Mouse (Mus musculus) heart, adult 2 months (tissue): ENCODE measurements around the gene Poc1a. TPM values are rescaled to one million over a fixed set of nuclear protein-coding genes. Genes with fewer than 3 reads are reported as not detected.

Experiments used
- DNase-seq, 2 experiments: peaks; one replicate each; pipeline ENCODE4 v3.0.0; 2021
- H3K27ac ChIP-seq: fragments of 200-600 bp; 2 replicates; pipeline ENCODE4 v1.8.1; 2022
- H3K27me3 ChIP-seq: fragments of 200-500 bp; 2 replicates; pipeline ENCODE4 v1.6.1; 2012; ENCODE audit warnings: mild to moderate bottlenecking, low read length, inconsistent platforms, mixed read lengths; ENCODE audit not compliant: control insufficient read depth, insufficient read depth
- H3K36me3 ChIP-seq: fragments of 200-500 bp; 2 replicates; pipeline ENCODE4 v1.6.1; 2012; ENCODE audit warnings: low read length, inconsistent platforms; ENCODE audit not compliant: control insufficient read depth, insufficient read depth
- H3K4me1 ChIP-seq: fragments of 200-500 bp; 2 replicates; pipeline ENCODE4 v1.6.1; 2011; ENCODE audit warnings: low read length; ENCODE audit not compliant: control insufficient read depth, insufficient read depth
- H3K4me3 ChIP-seq: fragments of 200-600 bp; 2 replicates; pipeline ENCODE4 v1.8.1; 2022
- H3K79me2 ChIP-seq: fragments of 200-500 bp; replicated peaks from 2 replicates; pipeline ENCODE4 v1.6.1; 2012; ENCODE audit warnings: mild to moderate bottlenecking, inconsistent platforms, low read length, moderate library complexity, mixed read lengths; ENCODE audit not compliant: control insufficient read depth, insufficient read depth
- H3K9ac ChIP-seq: fragments of 200-500 bp; 2 replicates; pipeline ENCODE4 v1.6.1; 2012; ENCODE audit warnings: low read depth, mild to moderate bottlenecking, control low read depth, inconsistent platforms, low read length, mixed read lengths
- CTCF ChIP-seq: fragments of 200-600 bp; IDR thresholded peaks from 2 replicates; pipeline ENCODE4 v1.8.1; 2022; ENCODE audit warnings: antibody characterized with exemption, mild to moderate bottlenecking, moderate library complexity
- EP300 ChIP-seq: fragments of 200-500 bp; IDR thresholded peaks from 2 replicates; pipeline ENCODE4 v1.6.1; 2011; ENCODE audit warnings: low read depth, low read length, control low read depth; ENCODE audit not compliant: insufficient read depth
- POLR2A ChIP-seq: fragments of 200-500 bp; IDR thresholded peaks from 2 replicates; pipeline ENCODE4 v1.6.1; 2011; ENCODE audit warnings: mild to moderate bottlenecking, low read depth, low read length, control low read depth; ENCODE audit not compliant: insufficient read depth
- WGBS: fragments of 180-500 bp; shearing (Covaris S2); methylation state at CpG from one replicate; pipeline ENCODE4 v1.1.7; 2018; 5-methylcytosine and 5-hydroxymethylcytosine counted together
- intact Hi-C: fragments of 180-260 bp; cut with DNase I; formaldehyde crosslinking; loops from one replicate; pipeline ENCODE4 v1.15.1; 2025
- polyA plus RNA-seq: library from polyadenylated mRNA; depleted of rRNA; stranded (reverse); fragments of >200 nt; gene quantifications from 2 replicates; pipeline ENCODE4 v1.2.3, GENCODE M21; 2012
- total RNA-seq, 2 experiments: library from RNA; stranded (reverse); gene quantifications; 2 replicates each; pipeline ENCODE4 v1.2.3; 2021

Gene Poc1a
- total and polyA plus RNA-seq, 3 experiments: 3.2 to 6.2 (median 4.0) TPM

- no peak overlapping the region for H3K4me3 ChIP-seq
- intact Hi-C loops: no loop called here
- H3K27ac ChIP-seq: no peak overlapping the region
- no peak for DNase-seq
- WGBS: 49% methylated on average over 10 of the region's 10 CpGs
- no peak overlapping the region for H3K9ac ChIP-seq
- H3K4me1 ChIP-seq: no peaks in the 10 kb centered on the region
- no peaks in the 10 kb centered on the region for H3K36me3 ChIP-seq
- no peaks in the 10 kb centered on the region for H3K27me3 ChIP-seq
- TF ChIP-seq EP300: no peak
- TF ChIP-seq CTCF: no peak
- TF ChIP-seq POLR2A: no peak
- no peaks in the 10 kb centered on the region for H3K79me2 ChIP-seq
Observed at GRCm38 (mm10) chr9:106338462-106339172, 57.8 kb downstream of the Poc1a start.

- intact Hi-C loops: no loop called here
- Histone ChIP-seq H3K27me3 (no peaks in the 10 kb centered on the region), H3K4me1 (no peaks in the 10 kb centered on the region), H3K9ac (no peak overlapping the region), H3K4me3 (no peak overlapping the region), H3K27ac (no peak overlapping the region), H3K79me2 (no peaks in the 10 kb centered on the region), H3K36me3 (no peaks in the 10 kb centered on the region)
- 92% methylated on average over 6 of the region's 6 CpGs for WGBS
- TF ChIP-seq EP300 (no peak), POLR2A (no peak), CTCF (no peak)
- DNase-seq: no peak
Observed at GRCm38 (mm10) chr9:106339173-106339558, 58.3 kb downstream of the Poc1a start.

DNA sequence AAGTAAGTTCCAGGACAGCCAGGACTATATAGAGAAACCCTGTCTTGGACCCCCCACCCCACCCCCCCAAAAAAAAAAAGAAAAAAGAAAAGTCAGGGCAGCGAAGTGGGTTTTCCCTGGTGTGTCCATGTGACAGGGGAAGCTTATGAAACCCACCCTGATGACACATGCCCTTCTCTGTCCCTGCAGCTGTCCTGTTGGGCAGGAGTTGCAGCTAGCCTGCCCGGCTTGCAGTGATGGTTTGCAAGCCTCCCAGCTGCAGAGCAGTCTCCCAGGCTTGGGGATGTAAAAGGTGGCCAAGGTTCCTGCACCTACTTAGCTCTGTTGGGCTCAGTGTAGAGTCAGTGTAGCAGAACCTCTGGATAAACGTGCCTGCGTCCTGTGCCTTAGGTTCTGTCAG is 58.9 kb downstream of the Poc1a start:
- no peak overlapping the region for H3K4me3 ChIP-seq
- no peak overlapping the region for H3K9ac ChIP-seq
- 97% methylated on average over 4 of the region's 4 CpGs for WGBS
- intact Hi-C loops: no loop called here
- H3K4me1 ChIP-seq: peaks cover 4% of the 10 kb centered on the region; the same call in 1 of the 2 replicates
- DNase-seq: no peak
- no peak overlapping the region for H3K27ac ChIP-seq
- H3K27me3 ChIP-seq: no peaks in the 10 kb centered on the region
- TF ChIP-seq POLR2A: no peak
- TF ChIP-seq CTCF: no peak
- TF ChIP-seq EP300: no peak
- no peaks in the 10 kb centered on the region for H3K36me3 ChIP-seq
- H3K79me2 ChIP-seq: no peaks in the 10 kb centered on the region

- H3K36me3 ChIP-seq: no peaks in the 10 kb centered on the region
- no peak for DNase-seq
- intact Hi-C loops: no loop called here
- no peaks in the 10 kb centered on the region for H3K27me3 ChIP-seq
- no peak overlapping the region for H3K27ac ChIP-seq
- 68% methylated on average over 13 of the region's 13 CpGs for WGBS
- peaks cover 8% of the 10 kb centered on the region; the same call in 1 of the 2 replicates for H3K4me1 ChIP-seq
- H3K9ac ChIP-seq: no peak overlapping the region
- TF ChIP-seq EP300 (no peak), POLR2A (no peak), CTCF (no peak)
- no peak overlapping the region for H3K4me3 ChIP-seq
- no peaks in the 10 kb centered on the region for H3K79me2 ChIP-seq
Observed at GRCm38 (mm10) chr9:106340501-106341312, 59.8 kb downstream of the Poc1a start.

- Histone ChIP-seq H3K9ac (no peak overlapping the region), H3K27ac (no peak overlapping the region), H3K4me3 (no peak overlapping the region), H3K4me1 (peaks cover 8% of the 10 kb centered on the region; the same call in 1 of the 2 replicates), H3K79me2 (no peaks in the 10 kb centered on the region), H3K36me3 (no peaks in the 10 kb centered on the region), H3K27me3 (no peaks in the 10 kb centered on the region)
- WGBS: 65% methylated on average over 3 of the region's 3 CpGs
- TF ChIP-seq CTCF: no peak
- no peak for TF ChIP-seq POLR2A
- TF ChIP-seq EP300: no peak
- no peak for DNase-seq
- intact Hi-C loops: no loop called here
Observed at GRCm38 (mm10) chr9:106341313-106341686, 60.4 kb downstream of the Poc1a start.

GRCm38 (mm10) chr9:106342573-106342972 is 61.7 kb downstream of the Poc1a start:
- TF ChIP-seq EP300 (no peak), POLR2A (no peak), CTCF (no peak)
- Histone ChIP-seq H3K79me2 (no peaks in the 10 kb centered on the region), H3K4me3 (no peak overlapping the region), H3K9ac (no peak overlapping the region), H3K27me3 (no peaks in the 10 kb centered on the region), H3K27ac (no peak overlapping the region), H3K36me3 (no peaks in the 10 kb centered on the region), H3K4me1 (peaks cover 8% of the 10 kb centered on the region; the same call in 1 of the 2 replicates)
- intact Hi-C loops: no loop called here
- no peak for DNase-seq
- WGBS: 95% methylated on average over 9 of the region's 9 CpGs
